Mouse (Mus musculus) neural tube, embryonic 15.5 days (tissue): Measurements from ENCODE around the gene Nfia. TPM values are rescaled to one million over a fixed set of nuclear protein-coding genes. Genes with fewer than 3 reads are reported as not detected.

Source experiments
- ATAC-seq: fragments of 200-750 bp; cut with Nextera tagmentation; 2 replicates; pipeline ENCODE4 v1.8.0; 2017; ENCODE audit warnings: mild to moderate bottlenecking, moderate TSS enrichment, moderate library complexity; ENCODE audit not compliant: low FRiP score
- H3K27ac ChIP-seq: fragments of 300-500 bp; sonication (generic); replicated peaks from 2 replicates; pipeline ENCODE4 v1.5.1; 2015; ENCODE audit warnings: mild to moderate bottlenecking, inconsistent platforms
- H3K27me3 ChIP-seq: fragments of 300-500 bp; sonication (generic); replicated peaks from 2 replicates; pipeline ENCODE4 v1.6.1; 2015; ENCODE audit warnings: inconsistent platforms
- H3K36me3 ChIP-seq: fragments of 300-500 bp; sonication (generic); 2 replicates; pipeline ENCODE4 v1.6.1; 2015; ENCODE audit warnings: inconsistent platforms
- H3K4me1 ChIP-seq: fragments of 300-500 bp; sonication (generic); 2 replicates; pipeline ENCODE4 v1.6.1; 2015; ENCODE audit warnings: inconsistent platforms
- H3K4me2 ChIP-seq: fragments of 300-500 bp; sonication (generic); 2 replicates; pipeline ENCODE4 v1.6.1; 2015; ENCODE audit warnings: inconsistent platforms, mild to moderate bottlenecking, moderate library complexity
- H3K4me3 ChIP-seq: fragments of 300-500 bp; sonication (generic); replicated peaks from 2 replicates; pipeline ENCODE4 v1.5.1; 2015; ENCODE audit warnings: mild to moderate bottlenecking, inconsistent platforms
- H3K9ac ChIP-seq: fragments of 300-500 bp; sonication (generic); replicated peaks from 2 replicates; pipeline ENCODE4 v1.6.1; 2015; ENCODE audit warnings: mild to moderate bottlenecking, inconsistent platforms
- H3K9me3 ChIP-seq: fragments of 300-500 bp; sonication (generic); replicated peaks from 2 replicates; pipeline ENCODE4 v1.6.1; 2016; ENCODE audit warnings: inconsistent platforms
- WGBS: fragments of 180-500 bp; shearing (Covaris S2); methylation state at CpG from one replicate; pipeline ENCODE4 v1.1.7; 2015; ENCODE audit warnings: mixed read lengths; 5-methylcytosine and 5-hydroxymethylcytosine counted together
- polyA plus RNA-seq: library from polyadenylated mRNA; unstranded; fragments of >200 nt; fragmentation: Nextera tagmentation; extraction: Ambion mirVana; gene quantifications from 2 replicates; pipeline ENCODE4 v1.2.1, GENCODE M21; 2015

The Nfia gene
- polyA plus RNA-seq, 1 experiment from 2014 or later = 36.0 TPM

- Histone ChIP-seq H3K4me3 (peak overlapping the region; percentile 38), H3K4me1 (peaks cover 22% of the 10 kb centered on the region), H3K36me3 (no peaks in the 10 kb centered on the region), H3K9ac (peak overlapping the region; percentile 28), H3K27ac (peak overlapping the region; percentile 60), H3K9me3 (no peaks in the 10 kb centered on the region), H3K27me3 (peaks cover 26% of the 10 kb centered on the region), H3K4me2 (peak overlapping the region; percentile 79)
- peak; percentile 56; the same call in 1 of the 2 replicates for ATAC-seq
- WGBS = 2% methylated on average over 40 of the region's 40 CpGs
Measured at GRCm38 (mm10) chr4:97751483-97752251, 20.9 kb upstream of the Nfia start.

- Histone ChIP-seq H3K4me2 (peak overlapping the region; percentile 79), H3K9ac (no peak overlapping the region), H3K27ac (peak overlapping the region; percentile 60), H3K4me1 (peaks cover 25% of the 10 kb centered on the region), H3K27me3 (peaks cover 26% of the 10 kb centered on the region), H3K9me3 (no peaks in the 10 kb centered on the region), H3K4me3 (peak overlapping the region; percentile 38), H3K36me3 (no peaks in the 10 kb centered on the region)
- 21% methylated on average over 5 of the region's 5 CpGs for WGBS
- no peak for ATAC-seq
Measured at GRCm38 (mm10) chr4:97752276-97753010, 20.1 kb upstream of the Nfia start.

GRCm38 (mm10) chr4:97753521-97753920, 19.0 kb upstream of the Nfia start:
- Histone ChIP-seq H3K36me3 (no peaks in the 10 kb centered on the region), H3K4me3 (no peak overlapping the region), H3K4me2 (no peak overlapping the region), H3K27me3 (peaks cover 26% of the 10 kb centered on the region), H3K9me3 (no peaks in the 10 kb centered on the region), H3K4me1 (peaks cover 32% of the 10 kb centered on the region), H3K9ac (no peak overlapping the region), H3K27ac (no peak overlapping the region)
- 5% methylated on average over 1 of the region's 1 CpGs for WGBS
- no peak for ATAC-seq

- Histone ChIP-seq H3K4me3 (no peak overlapping the region), H3K27ac (no peak overlapping the region), H3K36me3 (no peaks in the 10 kb centered on the region), H3K27me3 (peaks cover 26% of the 10 kb centered on the region), H3K4me1 (peaks cover 36% of the 10 kb centered on the region), H3K9ac (no peak overlapping the region), H3K4me2 (no peak overlapping the region; the same call in 1 of the 2 replicates), H3K9me3 (no peaks in the 10 kb centered on the region)
- WGBS = 24% methylated on average over 12 of the region's 12 CpGs
- ATAC-seq = no peak
Measured at GRCm38 (mm10) chr4:97754241-97754640, 18.3 kb upstream of the Nfia start.

- Histone ChIP-seq H3K27ac (peak overlapping the region; percentile 86), H3K4me2 (peak overlapping the region; percentile 76), H3K9ac (peak overlapping the region; percentile 63), H3K27me3 (peaks cover 22% of the 10 kb centered on the region), H3K4me1 (peaks cover 22% of the 10 kb centered on the region), H3K36me3 (no peaks in the 10 kb centered on the region), H3K4me3 (peak overlapping the region; percentile 58), H3K9me3 (no peaks in the 10 kb centered on the region)
- peak; percentile 80 for ATAC-seq
- WGBS = under 1% methylated on average over 38 of the region's 38 CpGs
Measured at GRCm38 (mm10) chr4:97757207-97757977, 15.1 kb upstream of the Nfia start.

GRCm38 (mm10) chr4:97757978-97758461, 14.5 kb upstream of the Nfia start:
- peak overlapping the region; percentile 76 for H3K4me2 ChIP-seq
- peak overlapping the region; percentile 63 for H3K9ac ChIP-seq
- no peaks in the 10 kb centered on the region for H3K9me3 ChIP-seq
- H3K4me3 ChIP-seq = peak overlapping the region; percentile 58
- under 1% methylated on average over 14 of the region's 14 CpGs for WGBS
- H3K27me3 ChIP-seq = peaks cover 22% of the 10 kb centered on the region
- H3K36me3 ChIP-seq = no peaks in the 10 kb centered on the region
- peak; percentile 80 for ATAC-seq
- peaks cover 22% of the 10 kb centered on the region for H3K4me1 ChIP-seq
- peak overlapping the region; percentile 86 for H3K27ac ChIP-seq

- WGBS = 21% methylated on average over 3 of the region's 3 CpGs
- ATAC-seq = no peak
- Histone ChIP-seq H3K4me1 (peaks cover 22% of the 10 kb centered on the region), H3K9ac (peak overlapping the region; percentile 63; the same call in 1 of the 2 replicates), H3K36me3 (no peaks in the 10 kb centered on the region), H3K4me3 (peak overlapping the region; percentile 58), H3K27ac (peak overlapping the region; percentile 86), H3K9me3 (no peaks in the 10 kb centered on the region), H3K27me3 (peaks cover 18% of the 10 kb centered on the region), H3K4me2 (peak overlapping the region; percentile 76)
Measured at GRCm38 (mm10) chr4:97758661-97759060, 13.9 kb upstream of the Nfia start.

GRCm38 (mm10) chr4:97764616-97765015, 7.9 kb upstream of the Nfia start:
- Histone ChIP-seq H3K4me1 (no peaks in the 10 kb centered on the region), H3K27ac (no peak overlapping the region), H3K9ac (no peak overlapping the region), H3K36me3 (no peaks in the 10 kb centered on the region), H3K4me2 (no peak overlapping the region), H3K9me3 (no peaks in the 10 kb centered on the region), H3K27me3 (no peaks in the 10 kb centered on the region), H3K4me3 (no peak overlapping the region)
- no peak for ATAC-seq
- WGBS = 37% methylated on average over 4 of the region's 4 CpGs

GRCm38 (mm10) chr4:97765341-97766020, 7.1 kb upstream of the Nfia start:
- no peak overlapping the region for H3K4me3 ChIP-seq
- WGBS = 86% methylated on average over 4 of the region's 4 CpGs
- no peaks in the 10 kb centered on the region for H3K36me3 ChIP-seq
- no peak overlapping the region for H3K4me2 ChIP-seq
- no peaks in the 10 kb centered on the region for H3K9me3 ChIP-seq
- H3K27ac ChIP-seq = no peak overlapping the region
- ATAC-seq = no peak
- no peaks in the 10 kb centered on the region for H3K27me3 ChIP-seq
- H3K4me1 ChIP-seq = no peaks in the 10 kb centered on the region
- H3K9ac ChIP-seq = no peak overlapping the region

- no peak overlapping the region for H3K4me3 ChIP-seq
- H3K27me3 ChIP-seq = no peaks in the 10 kb centered on the region
- H3K4me1 ChIP-seq = no peaks in the 10 kb centered on the region
- no peak overlapping the region for H3K27ac ChIP-seq
- no peaks in the 10 kb centered on the region for H3K36me3 ChIP-seq
- H3K4me2 ChIP-seq = no peak overlapping the region
- WGBS = 79% methylated on average over 3 of the region's 3 CpGs
- no peak overlapping the region for H3K9ac ChIP-seq
- H3K9me3 ChIP-seq = no peaks in the 10 kb centered on the region
- ATAC-seq = no peak
Measured at GRCm38 (mm10) chr4:97766100-97766499, 6.4 kb upstream of the Nfia start.

- Histone ChIP-seq H3K4me3 (no peak overlapping the region), H3K9ac (no peak overlapping the region), H3K4me1 (peaks cover 5% of the 10 kb centered on the region; the same call in 1 of the 2 replicates), H3K27ac (no peak overlapping the region), H3K4me2 (no peak overlapping the region), H3K9me3 (no peaks in the 10 kb centered on the region), H3K27me3 (no peaks in the 10 kb centered on the region), H3K36me3 (no peaks in the 10 kb centered on the region)
- no peak for ATAC-seq
- 78% methylated on average over 4 of the region's 4 CpGs for WGBS
Measured at GRCm38 (mm10) chr4:97767025-97767424, 5.5 kb upstream of the Nfia start.
